Mouse (Mus musculus) cerebellum, adult 8-10 months (tissue): ENCODE data around the gene Wee2.

Experiments used
- DNase-seq: peaks from one replicate; pipeline ENCODE4 v3.0.0; 2022

The Wee2 gene

GRCm38 (mm10) chr6:40436047-40436483, 2.8 kb upstream of the Wee2 start, which contains the start of gene E330009J07Rik:
Gene E330009J07Rik (minus strand): TSS chr6:40436135.
- DNase-seq, result peak; percentile 92

- peak; percentile 5 for DNase-seq
Measured at GRCm38 (mm10) chr6:40439731-40440130, 843 bp downstream of the Wee2 start.

GRCm38 (mm10) chr6:40441276-40441675, 2.4 kb downstream of the Wee2 start:
- DNase-seq, result no peak

DNA sequence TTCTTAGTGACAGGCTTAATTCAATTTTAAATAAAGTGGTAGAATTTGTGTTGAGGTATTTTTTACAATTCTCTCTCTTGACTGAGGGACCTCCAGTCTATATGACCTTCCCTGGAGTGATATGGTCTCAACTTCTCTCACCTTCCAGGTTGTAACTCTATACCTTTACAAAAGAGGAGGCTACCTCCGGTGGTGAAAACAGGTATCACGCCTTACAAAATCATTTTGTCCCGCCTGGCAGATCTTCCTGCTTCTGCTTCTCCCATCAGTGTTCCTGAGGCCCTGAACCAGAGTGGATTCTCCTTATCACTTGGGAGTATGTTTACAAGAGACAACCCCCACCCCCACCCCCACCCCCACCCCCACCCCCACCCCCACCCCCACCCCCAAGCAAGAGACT, 2.9 kb downstream of the Wee2 start:
- DNase-seq, result no peak

DNA sequence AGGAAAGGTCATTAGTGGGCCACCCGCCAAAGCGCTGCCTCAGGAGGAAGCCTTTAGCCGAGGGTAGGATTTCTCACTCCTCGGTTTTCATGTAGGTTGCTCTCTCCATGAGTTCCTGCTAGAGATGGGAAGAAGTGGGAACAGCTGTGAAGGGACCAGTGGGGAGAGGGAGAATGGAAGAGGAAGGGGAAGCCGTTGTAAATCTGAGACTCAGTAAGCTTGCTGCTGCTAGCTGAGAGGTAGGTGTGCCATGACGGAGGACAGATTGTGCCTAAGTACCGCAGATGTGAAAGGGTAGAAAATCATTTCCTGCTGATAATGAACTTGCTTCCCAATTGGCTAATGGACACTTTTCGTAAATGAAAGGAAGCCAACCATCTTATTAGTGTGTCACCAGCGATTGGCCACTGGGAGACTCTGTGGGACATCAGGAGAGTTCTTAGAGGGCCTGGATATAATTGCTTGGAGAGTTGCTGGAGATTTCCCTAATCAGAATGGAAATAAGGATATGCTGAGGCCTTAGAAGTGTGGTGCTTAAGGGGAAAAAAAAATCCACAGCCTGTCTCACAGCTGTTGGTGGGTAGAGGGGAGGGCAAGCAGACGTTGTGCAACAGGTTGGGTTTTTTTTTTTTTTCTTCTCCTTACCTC, 4.5 kb downstream of the Wee2 start:
- DNase-seq, result no peak

- DNase-seq, result no peak
Measured at GRCm38 (mm10) chr6:40448626-40449025, 9.7 kb downstream of the Wee2 start.

DNA sequence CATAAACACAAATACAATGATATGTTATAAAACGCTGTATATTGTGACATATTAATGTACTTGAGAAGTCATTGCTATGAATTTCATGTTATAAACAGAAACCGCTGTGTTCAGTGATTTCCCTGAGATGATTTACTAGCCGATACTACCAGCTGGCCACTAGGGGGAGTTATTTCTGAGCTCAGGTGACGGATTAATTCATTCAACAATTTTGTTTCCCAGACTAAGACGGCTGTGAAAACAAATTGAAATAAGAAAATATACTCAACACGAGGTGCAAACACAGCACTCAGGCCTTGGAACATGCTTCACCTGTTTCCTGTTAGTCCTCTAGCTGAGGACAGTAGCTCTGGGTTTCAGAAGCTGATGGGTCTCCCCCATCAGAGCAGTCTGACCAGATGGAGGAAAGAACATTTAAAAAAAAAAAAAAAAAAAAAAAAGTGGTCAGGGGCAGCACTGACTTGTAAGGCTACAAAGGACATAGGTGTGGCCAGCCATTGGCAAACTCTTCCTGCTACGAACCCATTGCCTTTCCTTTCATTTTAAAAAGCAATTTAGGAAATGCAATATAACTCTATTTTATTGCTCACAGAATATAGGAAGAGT, 15.7 kb downstream of the Wee2 start:
- DNase-seq, result no peak

GRCm38 (mm10) chr6:40465710-40466109, 26.8 kb downstream of the Wee2 start:
- DNase-seq, result no peak

GRCm38 (mm10) chr6:40470916-40471719, 32.2 kb downstream of the Wee2 start, which contains the start of gene Ssbp1:
Gene Ssbp1 (plus strand): TSS chr6:40471352.
- peak; percentile 87 for DNase-seq

- no peak for DNase-seq
Measured at GRCm38 (mm10) chr6:40471720-40472010, 32.8 kb downstream of the Wee2 start.

DNA sequence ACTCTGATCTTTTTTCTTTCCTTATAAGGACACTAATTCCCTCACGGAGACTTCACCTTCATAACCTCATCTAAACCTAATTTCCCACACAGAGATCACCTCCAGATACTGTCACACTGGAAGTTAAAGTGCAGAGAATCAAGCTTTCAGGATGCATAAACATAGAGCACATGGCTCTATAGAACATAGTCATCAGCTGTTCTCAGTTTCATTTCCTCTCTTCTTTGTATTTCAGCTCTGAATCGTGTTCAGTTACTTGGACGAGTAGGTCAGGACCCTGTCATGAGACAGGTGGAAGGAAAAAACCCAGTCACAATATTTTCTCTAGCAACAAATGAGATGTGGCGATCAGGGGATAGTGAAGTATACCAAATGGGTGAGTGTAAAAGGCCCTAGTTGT, 37.2 kb downstream of the Wee2 start:
- no peak for DNase-seq

DNA sequence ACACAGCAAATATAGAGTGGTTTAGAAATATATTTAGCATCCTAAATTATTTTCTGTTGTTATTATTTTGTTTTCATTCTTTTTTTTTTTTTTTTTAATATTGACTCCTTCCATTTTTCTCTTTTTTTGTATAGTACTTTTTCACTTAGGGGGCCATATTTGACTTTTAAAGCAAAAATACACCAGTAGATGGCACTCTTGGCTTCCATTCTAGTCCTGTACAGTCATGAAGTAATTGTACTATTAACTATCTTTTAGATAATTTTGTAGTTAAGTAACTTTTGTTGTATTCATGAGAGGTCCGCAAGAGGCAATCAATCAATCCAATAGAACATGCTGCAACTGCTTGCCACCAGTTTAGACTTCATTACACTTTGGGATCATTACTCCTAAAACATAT, 40.8 kb downstream of the Wee2 start:
- DNase-seq, result no peak

DNA sequence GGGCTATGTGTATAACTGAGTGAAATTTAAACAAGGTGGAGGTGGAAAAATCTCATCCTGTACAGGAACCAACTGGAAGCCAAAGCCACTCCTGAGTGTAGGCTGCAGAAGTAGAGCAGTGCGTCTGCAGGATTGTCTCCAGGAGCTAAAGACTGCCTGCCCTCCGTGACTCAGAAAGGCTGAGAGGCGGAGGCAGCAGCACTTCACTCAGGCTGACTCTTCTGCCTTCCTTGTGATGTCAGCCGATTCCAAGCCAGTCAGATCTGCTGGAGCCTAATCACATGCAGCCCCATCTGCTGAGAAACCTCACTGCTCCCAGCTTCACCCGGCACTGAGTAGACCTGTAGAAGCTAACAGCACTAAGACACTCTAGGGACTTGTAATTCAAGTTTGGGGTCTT, 43.4 kb downstream of the Wee2 start:
- DNase-seq, result no peak

DNA sequence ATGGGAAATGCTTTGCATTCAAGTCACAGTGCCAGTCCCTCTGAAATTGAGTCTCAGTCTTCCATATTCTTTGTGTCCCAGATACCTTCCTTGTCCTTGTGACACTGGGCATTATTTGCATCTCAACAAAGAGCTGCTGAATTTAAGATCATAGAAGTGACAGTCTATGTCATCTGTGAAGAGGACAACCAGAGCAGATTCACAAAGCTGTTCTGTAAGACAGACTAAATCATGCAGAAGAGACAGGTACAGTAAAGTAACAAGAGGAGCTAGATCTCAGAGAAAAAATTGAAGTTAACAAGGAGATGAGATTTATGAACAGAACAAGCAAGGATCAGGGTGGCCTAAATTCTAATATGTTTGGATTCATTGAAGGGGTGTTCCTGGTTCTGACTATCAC, 52.0 kb downstream of the Wee2 start, which contains the start of gene Tas2r137:
Tas2r137 (plus strand) TSS at position 301 of the 400 bp plus-strand sequence.
- DNase-seq, result no peak

DNA sequence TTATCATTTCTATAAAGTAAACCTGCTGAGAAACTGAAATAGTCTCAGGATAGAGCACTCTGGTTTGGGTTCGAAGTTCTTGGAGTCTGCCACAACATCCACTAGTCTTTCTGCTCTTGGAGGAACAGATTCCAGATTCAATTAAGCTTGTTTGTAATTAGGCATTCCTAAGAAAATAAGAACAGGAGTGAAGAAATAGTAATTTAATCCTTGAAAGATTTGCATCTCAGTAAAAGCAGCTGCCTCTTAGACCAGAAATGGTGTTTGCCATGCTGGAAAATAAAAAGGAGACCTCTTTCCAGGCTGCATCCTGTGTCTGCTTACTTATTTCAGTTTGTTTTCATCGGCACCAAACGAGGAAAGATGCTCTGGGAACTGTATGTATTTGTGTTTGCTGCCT, 54.3 kb downstream of the Wee2 start, which contains the start of gene Tas2r108:
Tas2r108 (plus strand) TSS at position 301 of the 400 bp plus-strand sequence.
- no peak for DNase-seq
